8 mouse cellular contexts compared by ENCODE assay signal in genomic region chr1:40879051-40879450, GRCm38 (mm10).
A peak's percentile ranks its signal among the peaks of the same experiment; 100 is the strongest.
DNase-seq lines count a peak whose midpoint lies in the region; ATAC-seq and TF ChIP-seq lines count a peak whose summit lies in the region.

No protein-coding gene starts in this region.

- no peak overlapping the region for H3K4me3 ChIP-seq in hindbrain, postnatal 0 days (ENCODE audit: low read length)
- no peak overlapping the region for H3K4me3 ChIP-seq in stomach, postnatal 0 days (ENCODE audit: low read depth, low read length)

- no peak overlapping the region for H3K4me2 ChIP-seq in hindbrain, postnatal 0 days (ENCODE audit: low read depth, low read length)
- H3K4me2 ChIP-seq in stomach, postnatal 0 days (replicated peaks; ENCODE audit: low read depth) = no peak overlapping the region

- H3K27ac ChIP-seq in hindbrain, postnatal 0 days = no peak overlapping the region
- no peak overlapping the region for H3K27ac ChIP-seq in stomach, postnatal 0 days (replicated peaks)

- 16% methylated on average over 9 of the region's 9 CpGs for WGBS in hindbrain, postnatal 0 days
- WGBS in stomach, postnatal 0 days = 13% methylated on average over 9 of the region's 9 CpGs

- no peak overlapping the region for H3K9ac ChIP-seq in hindbrain, postnatal 0 days (replicated peaks; ENCODE audit: low read length)
- no peak overlapping the region for H3K9ac ChIP-seq in stomach, postnatal 0 days (ENCODE audit: low read length)

- H3K9me3 ChIP-seq in hindbrain, postnatal 0 days (ENCODE audit: low read length) = no peaks in the 10 kb centered on the region
- no peaks in the 10 kb centered on the region for H3K9me3 ChIP-seq in stomach, postnatal 0 days (ENCODE audit: control insufficient read depth, low read length)

- peak; percentile 79 for TF ChIP-seq CTCF in hindbrain, postnatal 0 days (IDR thresholded peaks at IDR 0.05; ENCODE audit: low read depth)
- TF ChIP-seq CTCF in stomach, postnatal 0 days (IDR thresholded peaks at IDR 0.05; ENCODE audit: low read depth) = peak; percentile 81

- TF ChIP-seq EP300 in stomach, postnatal 0 days (optimal IDR thresholded peaks at IDR 0.05) = no peak

- ATAC-seq in hindbrain, postnatal 0 days = no peak
- ATAC-seq in stomach, postnatal 0 days (ENCODE audit: low FRiP score, low TSS enrichment) = no peak

- no peaks in the 10 kb centered on the region for H3K27me3 ChIP-seq in hindbrain, postnatal 0 days (ENCODE audit: insufficient read depth, low read length)
- no peaks in the 10 kb centered on the region for H3K27me3 ChIP-seq in stomach, postnatal 0 days (ENCODE audit: control insufficient read depth, insufficient read depth, low read length)

- peak; percentile 8 to 69 for DNase-seq in adrenal gland, adult (ENCODE audit: inconsistent age in 2 of 2, low spot score in 1 of 2)
- no peak for DNase-seq in adrenal gland, postnatal 4 days (ENCODE audit: low spot score in 2 of 2)
- peak; percentile 47 for DNase-seq in ovary, postnatal 14 days (ENCODE audit: low spot score)
- DNase-seq in ovary, postnatal 10 days (ENCODE audit: low spot score) = no peak
- DNase-seq in embryo, embryonic 11.5 days (ENCODE audit: low read depth, low spot score) = peak; percentile 39
- peak; percentile 85 for DNase-seq in hindbrain, postnatal 0 days (ENCODE audit: low spot score)
- peak; percentile 67 to 73 for DNase-seq in left cerebral cortex, postnatal 36 days (ENCODE audit: low spot score in 2 of 2)
- DNase-seq in stomach, postnatal 0 days (ENCODE audit: low spot score) = peak; percentile 52

- no peaks in the 10 kb centered on the region for H3K4me1 ChIP-seq in hindbrain, postnatal 0 days (ENCODE audit: insufficient read depth, low read length)
- H3K4me1 ChIP-seq in stomach, postnatal 0 days (replicated peaks; ENCODE audit: control insufficient read depth, insufficient read depth) = no peaks in the 10 kb centered on the region

- intact Hi-C loops in left cerebral cortex, postnatal 36 days (cut with DNase I) = loop anchor here (10.0 kb wide), 2 partner anchors 276 to 1816 kb away; partner anchors contain the start of gene Pou3f3

- H3K36me3 ChIP-seq in hindbrain, postnatal 0 days (ENCODE audit: insufficient read depth, low read length) = no peaks in the 10 kb centered on the region
- H3K36me3 ChIP-seq in stomach, postnatal 0 days (ENCODE audit: control insufficient read depth, insufficient read depth, low read length) = no peaks in the 10 kb centered on the region

Comparison
In these comparisons a context has a peak if more than half of its experiments do, and no peak if none do; other contexts are left out.
1. DNase-seq: peak in adrenal gland, adult (2 of 2), ovary, postnatal 14 days (single experiment), embryo, embryonic 11.5 days (single experiment), hindbrain, postnatal 0 days (single experiment), left cerebral cortex, postnatal 36 days (2 of 2) and stomach, postnatal 0 days (single experiment); none in adrenal gland, postnatal 4 days (0 of 2) and ovary, postnatal 10 days (single experiment).